Mouse (Mus musculus) small intestine, adult 2 months (tissue): ENCODE measurements around the gene Ccdc13.

Experiments
- CTCF ChIP-seq: fragments of 200-500 bp; IDR thresholded peaks from 2 replicates; pipeline ENCODE4 v1.5.1; 2012; ENCODE audit warnings: low read depth, mild to moderate bottlenecking, control low read depth, inconsistent platforms, low read length, moderate library complexity, mixed read lengths; ENCODE audit not compliant: insufficient replicate concordance, insufficient read length; ENCODE audit errors: extremely low read depth
- POLR2A ChIP-seq: fragments of 200-500 bp; IDR thresholded peaks from 2 replicates; pipeline ENCODE4 v1.6.1; 2012; ENCODE audit warnings: low read depth, mild to moderate bottlenecking, control low read depth, inconsistent platforms, low read length, moderate library complexity

GRCm38 (mm10) chr9:121815183-121815582, 24.1 kb downstream of the Ccdc13 start:
- TF ChIP-seq POLR2A (no peak), CTCF (no peak)
